Mouse (Mus musculus): Measurements from ENCODE around the gene Arhgdig. TPM values are rescaled to one million over a fixed set of nuclear protein-coding genes. Genes with fewer than 3 reads are reported as not detected.

Arhgdig gene
- 1 to 10 TPM in 1 of 2 experiments, under 1 TPM in 1; 0.91 to 5.9 TPM for polyA plus RNA-seq (2012; fragmentation: generic; extraction: Trizol)

DNA sequence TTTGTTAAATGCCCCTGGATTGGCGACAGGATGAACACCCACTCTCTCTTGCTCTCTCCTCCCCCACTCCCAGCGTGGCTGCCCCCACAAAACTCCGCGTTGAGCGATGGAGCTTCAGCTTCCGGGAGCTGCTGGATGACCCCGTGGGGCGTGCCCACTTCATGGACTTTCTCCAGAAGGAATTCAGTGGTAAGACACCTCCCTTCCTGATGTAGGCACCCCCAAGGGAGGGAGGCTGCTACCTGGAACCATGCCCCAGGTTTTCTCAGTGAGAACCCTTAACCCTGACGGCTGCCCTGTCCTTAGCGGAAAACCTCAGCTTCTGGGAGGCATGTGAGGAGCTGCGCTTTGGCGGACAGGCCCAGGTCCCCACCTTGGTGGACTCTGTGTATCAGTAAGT, at the start of gene Arhgdig:
Arhgdig (minus strand) TSS at position 101 of the 400 bp plus-strand sequence.

DNA sequence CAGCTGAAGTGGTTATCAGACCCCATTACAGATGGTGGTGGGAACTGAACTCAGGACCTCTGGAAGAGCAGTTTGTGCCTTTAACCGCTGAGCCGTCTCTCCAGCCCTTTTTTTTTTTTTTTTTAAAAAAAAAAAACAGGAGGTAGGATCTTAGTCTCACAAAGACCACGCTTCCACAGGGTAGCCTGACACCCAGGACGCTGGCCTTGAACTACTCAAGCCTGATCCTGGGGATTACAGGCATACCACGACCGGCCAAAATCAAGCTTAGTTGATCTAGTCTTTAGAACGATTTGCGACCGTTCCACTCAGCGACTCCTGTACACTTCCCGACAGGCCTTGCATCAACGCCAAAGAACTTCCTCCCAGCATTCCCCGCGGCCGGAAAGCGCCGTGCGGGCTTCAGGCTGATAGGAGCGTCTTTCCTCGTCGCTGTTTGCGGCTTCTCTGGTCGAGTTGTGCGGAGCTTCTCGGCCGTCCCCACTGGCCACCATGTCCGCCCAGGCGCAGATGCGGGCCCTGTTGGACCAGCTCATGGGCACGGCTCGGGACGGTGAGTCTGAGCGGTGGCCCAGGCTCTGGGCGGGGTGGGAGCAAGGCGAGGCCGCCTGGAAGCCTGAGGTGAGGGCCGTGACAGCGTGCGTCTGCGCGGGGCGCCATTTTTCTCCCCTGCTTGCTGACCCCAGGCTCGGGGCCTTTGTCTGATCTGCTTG, 45.1 kb upstream of the Arhgdig start, which contains the start of gene Luc7l:
Luc7l (plus strand) TSS at position 358 of the 713 bp plus-strand sequence.

GRCm38 (mm10) chr17:26244101-26244841, 36.7 kb upstream of the Arhgdig start, which contains the start of gene Fam234a:
Fam234a (minus strand) TSS chr17:26244242.

DNA sequence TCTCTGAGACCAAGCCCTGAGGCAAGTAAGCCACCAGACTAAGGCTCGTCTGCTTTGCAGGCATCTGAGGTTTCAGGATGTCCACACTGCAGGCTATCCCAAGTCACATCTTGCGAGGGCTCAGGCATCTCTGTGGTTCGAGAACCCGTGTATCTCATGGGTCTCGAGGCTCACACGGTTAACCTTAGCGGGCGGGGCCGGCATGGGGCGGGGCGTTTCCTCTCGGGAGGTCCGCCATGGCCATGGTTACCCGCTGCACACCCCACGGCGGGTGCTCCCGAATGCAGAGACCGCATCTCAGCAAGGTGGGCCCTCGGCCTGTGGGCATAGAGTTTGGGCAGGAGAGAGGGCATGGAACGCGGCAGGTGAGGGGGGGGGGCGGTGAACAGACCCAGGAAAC, 4.8 kb downstream of the Arhgdig start, which contains the start of gene Rgs11:
Rgs11 (plus strand) TSS at position 215 of the 400 bp plus-strand sequence.

DNA sequence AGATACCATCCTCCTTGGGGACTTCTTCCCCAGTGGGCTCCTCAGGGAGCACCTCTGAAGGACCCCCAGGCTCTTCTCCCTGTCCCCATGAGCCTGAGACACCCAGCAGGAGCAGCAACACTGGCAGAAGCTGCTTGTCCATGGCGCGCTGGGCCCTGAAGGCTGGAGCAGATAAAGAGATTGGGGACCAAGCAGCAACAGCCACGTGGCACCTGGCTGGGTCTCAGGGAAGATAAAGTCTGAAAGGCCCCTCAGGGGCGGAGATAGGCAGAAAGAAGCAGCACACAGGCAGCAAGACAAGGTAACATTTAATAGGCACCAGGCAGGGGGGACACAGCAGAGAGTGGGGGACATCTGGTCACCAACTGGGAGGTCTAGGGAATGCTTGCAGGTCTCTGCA, 8.7 kb downstream of the Arhgdig start, which contains the start of gene Pdia2:
Pdia2 (minus strand) TSS at position 196 of the 400 bp plus-strand sequence.

Other genes starting within 250 kb of the Arhgdig start
- gene Capn15, start 222.0 kb downstream of the Arhgdig start, polyA plus RNA-seq (2012; fragmentation: generic; extraction: Trizol) = 10 to 100 TPM in 1 of 2 experiments, 1 to 10 TPM in 1; 4.7 to 13.1 TPM
- gene Rab11fip3, start 138.2 kb downstream of the Arhgdig start, polyA plus RNA-seq (2012; fragmentation: generic; extraction: Trizol) = 10 to 100 TPM in 1 of 2 experiments, 1 to 10 TPM in 1; 6.5 to 26.0 TPM
- 10 to 100 TPM in 1 of 2 experiments, 1 to 10 TPM in 1; 1.2 to 18.9 TPM for gene Decr2, start 117.4 kb downstream of the Arhgdig start, polyA plus RNA-seq (2012; fragmentation: generic; extraction: Trizol)
- gene Nme4, start 112.2 kb downstream of the Arhgdig start, polyA plus RNA-seq (2012; fragmentation: generic; extraction: Trizol) = 10 to 100 TPM; 49.6 to 54.8 TPM
- 10 to 100 TPM in 1 of 2 experiments, 1 to 10 TPM in 1; 3.2 to 11.1 TPM for gene Tmem8, start 94.5 kb downstream of the Arhgdig start, polyA plus RNA-seq (2012; fragmentation: generic; extraction: Trizol)
- 100 to 1,000 TPM; 206 to 383 TPM for gene Mrpl28, start 84.3 kb downstream of the Arhgdig start, polyA plus RNA-seq (2012; fragmentation: generic; extraction: Trizol)
- gene Axin1, start 69.1 kb downstream of the Arhgdig start, polyA plus RNA-seq (2012; fragmentation: generic; extraction: Trizol) = 10 to 100 TPM; 19.2 to 34.4 TPM
- gene Pdia2, start 8.7 kb downstream of the Arhgdig start, polyA plus RNA-seq (2012; fragmentation: generic; extraction: Trizol) = not detected
- gene Rgs11, start 4.8 kb downstream of the Arhgdig start, polyA plus RNA-seq (2012; fragmentation: generic; extraction: Trizol) = under 1 TPM; 0.01 to 0.46 TPM
- gene Fam234a, start 36.5 kb upstream of the Arhgdig start, polyA plus RNA-seq (2012; fragmentation: generic; extraction: Trizol) = 10 to 100 TPM; 36.2 to 94.1 TPM
- gene Luc7l, start 45.1 kb upstream of the Arhgdig start, polyA plus RNA-seq (2012; fragmentation: generic; extraction: Trizol) = 10 to 100 TPM; 21.1 to 35.8 TPM
- gene Neurl1b, start 207.0 kb upstream of the Arhgdig start, polyA plus RNA-seq (2012; fragmentation: generic; extraction: Trizol) = 1 to 10 TPM in 1 of 2 experiments, under 1 TPM in 1; 0.76 to 4.9 TPM

All from C3H10T1/2 (cell line).